Mouse (Mus musculus) ES-Bruce4 (cell line): ENCODE results near the gene Dennd5a.

Experiments
- CTCF ChIP-seq: IDR thresholded peaks from one replicate; pipeline ENCODE4 v1.8.1; 2011; ENCODE audit warnings: low read depth, low read length
- EP300 ChIP-seq: IDR thresholded peaks from 2 replicates; pipeline ENCODE4 v1.6.1; 2011; ENCODE audit warnings: low read depth, low read length; ENCODE audit not compliant: insufficient read depth
- POLR2A ChIP-seq: IDR thresholded peaks from one replicate; pipeline ENCODE4 v1.8.1; 2011; ENCODE audit warnings: low read length; ENCODE audit not compliant: insufficient read depth

- no peak for TF ChIP-seq CTCF
- TF ChIP-seq POLR2A, result no peak
- no peak for TF ChIP-seq EP300
Observed at GRCm38 (mm10) chr7:109954622-109955401, 5.5 kb downstream of the Dennd5a start.
